Mouse (Mus musculus) testis, postnatal 14 days (tissue): ENCODE measurements around the gene Mettl27.
A peak's percentile ranks its signal among the peaks of the same experiment; 100 is the strongest.

Experiments used
- DNase-seq: peaks from one replicate; pipeline ENCODE4 v3.0.0; 2021; ENCODE audit warnings: low spot score

The Mettl27 gene

GRCm38 (mm10) chr5:134932179-134932902 lies at the start of gene Mettl27:
TSS of gene Mettl27 (plus strand) at chr5:134932368.
- DNase-seq = peak; percentile 91

DNA sequence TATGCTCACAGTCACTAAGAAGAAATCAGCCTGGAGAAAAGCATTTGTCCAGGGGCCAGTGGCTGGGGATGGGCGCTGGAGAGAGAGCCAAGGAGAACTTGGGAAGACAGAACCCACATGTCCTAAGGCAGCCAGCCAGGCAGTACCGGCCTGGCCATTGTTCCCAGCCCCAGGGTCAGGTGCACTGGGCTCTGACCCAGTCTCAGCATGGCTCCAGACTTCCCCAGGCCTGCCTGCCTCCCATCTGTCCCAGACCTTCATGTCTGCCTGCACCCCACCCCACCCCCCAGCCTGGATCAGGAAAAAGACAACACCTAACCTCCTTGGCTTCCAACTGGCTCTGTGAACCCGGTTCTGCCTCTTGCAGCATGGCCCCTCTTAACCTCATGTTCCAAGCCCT lies 49.1 kb upstream of the Mettl27 start:
- peak; percentile 43 for DNase-seq

GRCm38 (mm10) chr5:134887447-134888335 lies 44.5 kb upstream of the Mettl27 start:
- DNase-seq = no peak

- no peak for DNase-seq
These were observed 43.7 kb upstream of the Mettl27 start for GRCm38 (mm10) chr5:134888505-134888904.

DNA sequence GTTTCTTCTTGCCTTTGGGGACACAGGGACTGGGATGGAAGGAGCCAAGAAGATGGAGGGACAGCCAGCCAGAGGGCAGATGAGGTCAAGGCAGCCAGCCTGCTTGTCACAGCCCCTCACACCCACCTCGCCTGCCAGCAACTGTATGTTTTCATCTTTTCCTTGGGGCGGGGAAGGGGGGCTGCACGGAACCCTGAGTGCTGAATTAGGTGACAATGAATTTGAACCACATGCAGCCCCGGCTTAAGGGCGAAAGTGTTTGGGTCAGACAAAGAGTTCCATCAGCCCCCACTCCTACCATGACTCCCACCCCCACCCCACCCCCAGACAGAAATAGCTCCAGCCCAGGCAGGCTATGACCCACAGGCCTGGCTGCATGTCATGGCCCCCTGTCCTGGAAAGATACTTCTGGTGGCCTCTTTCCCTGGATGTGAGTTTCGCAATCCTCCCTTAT lies 41.5 kb upstream of the Mettl27 start:
- DNase-seq = no peak

DNA sequence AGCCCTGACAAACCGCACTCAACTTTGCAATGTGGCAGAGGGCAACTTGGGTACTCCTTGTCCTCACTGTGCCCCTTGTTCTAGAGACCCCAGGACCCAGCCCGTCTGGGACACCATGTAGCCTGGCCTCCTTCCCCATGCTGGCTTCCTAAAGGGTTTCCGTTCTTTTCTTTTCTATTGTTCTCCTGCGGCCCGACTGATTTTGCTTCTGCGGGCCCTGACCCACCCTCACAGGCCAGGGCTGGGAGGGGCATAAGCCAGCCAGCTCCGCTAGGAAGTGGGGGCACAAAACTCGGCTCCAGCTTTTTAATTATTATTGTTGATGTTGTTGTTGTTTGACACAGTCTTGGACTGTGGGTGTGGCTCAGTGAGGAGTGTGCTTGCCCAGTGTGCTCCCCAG lies 40.6 kb upstream of the Mettl27 start:
- no peak for DNase-seq

DNA sequence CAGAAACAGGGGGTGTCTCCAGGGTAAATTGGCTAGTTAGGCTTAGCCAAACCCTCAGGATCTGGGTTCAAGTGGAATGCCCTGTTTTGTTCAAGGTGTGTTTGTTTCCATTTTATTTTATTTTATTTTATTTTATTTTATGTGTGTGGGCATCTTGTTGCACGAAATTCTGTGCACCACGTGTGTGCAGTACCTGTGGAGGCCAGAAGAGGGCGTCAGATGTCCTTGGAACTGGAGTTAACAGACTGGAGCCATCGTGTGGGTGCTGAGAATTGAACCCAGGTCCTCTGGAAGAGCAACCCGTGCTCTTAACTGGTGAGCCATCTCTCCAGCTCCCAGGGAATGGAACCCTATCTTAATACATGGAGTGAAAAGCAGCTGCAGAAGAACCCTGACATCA lies 39.5 kb upstream of the Mettl27 start:
- DNase-seq = no peak

- DNase-seq = no peak
These were observed 36.9 kb upstream of the Mettl27 start for GRCm38 (mm10) chr5:134895291-134895690.

GRCm38 (mm10) chr5:134896965-134897364 lies 35.2 kb upstream of the Mettl27 start:
- DNase-seq = no peak

GRCm38 (mm10) chr5:134897596-134897995 lies 34.6 kb upstream of the Mettl27 start:
- no peak for DNase-seq

GRCm38 (mm10) chr5:134901012-134901643 lies 31.0 kb upstream of the Mettl27 start:
- no peak for DNase-seq

GRCm38 (mm10) chr5:134901644-134902027 lies 30.5 kb upstream of the Mettl27 start:
- no peak for DNase-seq

DNA sequence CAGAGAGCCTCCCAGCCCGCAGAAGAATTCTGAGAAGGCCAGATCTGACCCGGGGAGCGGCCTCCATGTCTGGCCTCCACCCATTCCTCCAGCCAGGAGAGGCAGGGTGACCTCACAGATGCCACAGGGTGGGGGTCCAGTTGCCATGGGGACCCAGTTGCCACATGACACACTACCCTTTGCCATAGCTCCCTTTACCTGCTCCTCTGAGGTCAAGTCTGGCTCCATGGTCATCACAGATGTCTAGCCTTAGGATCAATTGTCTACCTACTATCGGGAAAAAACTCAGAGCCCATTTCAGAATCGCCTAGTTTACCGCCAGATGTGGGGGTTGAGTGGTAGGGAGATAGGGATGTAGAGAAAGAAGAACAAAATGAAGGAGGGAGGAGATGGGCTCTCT lies 25.5 kb upstream of the Mettl27 start, which contains the start of gene Tmem270:
Gene Tmem270, minus strand, starts transcription at position 101 of the 400 bp plus-strand sequence.
- DNase-seq = no peak

DNA sequence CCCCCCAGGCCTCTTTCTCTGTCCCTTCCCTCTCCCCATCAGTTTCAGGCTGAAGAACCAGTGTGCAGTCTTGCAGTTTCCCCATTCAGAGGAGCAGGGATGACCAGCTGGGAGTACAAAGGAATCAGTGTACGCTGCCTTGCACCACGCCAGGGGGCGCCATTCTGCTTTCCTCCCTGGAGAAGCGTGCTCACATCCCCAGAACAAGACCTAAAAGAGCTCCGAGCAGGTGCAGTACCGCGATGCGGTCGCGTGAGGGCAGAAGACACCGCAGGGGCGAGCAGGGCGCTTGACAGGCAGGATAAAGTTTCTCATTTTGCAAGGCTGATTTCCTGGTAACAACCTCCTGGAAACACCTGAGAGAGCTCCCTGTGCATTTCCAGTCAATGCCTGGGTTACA lies 25.0 kb upstream of the Mettl27 start:
- DNase-seq = peak; percentile 90

DNA sequence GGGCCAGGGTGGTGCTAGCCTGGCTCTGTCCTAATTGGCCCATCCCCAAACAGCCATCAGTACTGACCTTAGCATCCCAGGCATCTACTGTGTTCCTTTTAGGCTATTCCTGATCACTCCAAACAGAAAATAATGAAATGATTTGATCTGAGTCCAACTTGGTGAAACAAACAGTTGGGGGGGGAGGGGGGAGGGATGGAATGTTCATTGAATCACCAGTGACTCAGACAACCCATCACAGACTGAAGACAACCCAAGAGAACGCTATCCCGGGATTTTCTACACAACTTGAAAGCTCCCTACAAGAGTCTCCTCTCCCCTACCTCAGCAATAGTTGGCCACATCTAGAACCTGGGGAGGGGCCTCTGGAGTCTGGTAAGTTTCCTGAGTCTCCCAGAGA lies 20.3 kb upstream of the Mettl27 start:
- DNase-seq = no peak

DNA sequence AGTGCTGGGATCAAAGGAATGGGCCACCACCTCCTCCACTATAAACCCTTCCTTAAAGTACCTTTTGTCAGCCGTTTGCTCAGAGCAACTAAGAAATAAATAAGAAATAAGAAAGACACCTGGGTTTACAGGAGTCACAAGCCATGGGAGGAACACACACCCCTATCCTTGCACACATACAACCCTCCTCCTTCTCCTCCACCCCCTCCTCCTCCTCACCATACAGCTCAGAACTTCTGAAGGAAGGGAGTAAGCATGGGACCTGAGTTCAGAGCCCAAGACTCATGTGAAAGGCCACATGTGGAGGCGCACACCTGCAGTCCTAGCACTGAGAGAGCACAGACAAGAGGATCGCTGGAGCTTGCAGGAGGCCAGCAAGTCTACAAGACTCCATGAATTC lies 18.8 kb upstream of the Mettl27 start:
- no peak for DNase-seq

- no peak for DNase-seq
These were observed 18.4 kb upstream of the Mettl27 start for GRCm38 (mm10) chr5:134913753-134914152.

- no peak for DNase-seq
These were observed 17.7 kb upstream of the Mettl27 start for GRCm38 (mm10) chr5:134914510-134914909.

DNA sequence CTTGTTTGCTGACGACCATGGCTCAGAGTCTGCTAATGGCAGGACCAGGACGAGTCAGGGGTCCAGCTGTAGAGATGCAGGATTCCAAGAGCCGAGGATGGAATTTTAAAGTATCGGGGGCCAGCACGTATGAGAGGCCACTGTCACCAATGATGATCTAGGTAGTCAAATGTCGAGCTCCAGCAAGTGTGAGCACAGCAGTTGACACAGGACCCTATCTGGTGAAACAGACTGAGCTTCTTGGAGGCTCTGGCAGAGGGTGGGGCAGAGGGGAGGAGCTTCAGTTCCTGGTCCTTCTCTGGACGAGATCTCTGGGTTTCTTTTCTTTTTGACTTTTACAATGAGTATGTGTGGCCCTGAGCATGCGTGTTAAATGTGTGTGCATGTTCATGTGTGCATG lies 16.9 kb upstream of the Mettl27 start, which contains the start of gene Cldn13:
Gene Cldn13, minus strand, starts transcription at position 216 of the 400 bp plus-strand sequence.
- no peak for DNase-seq

- peak; percentile 82 for DNase-seq
These were observed 13.9 kb upstream of the Mettl27 start for GRCm38 (mm10) chr5:134918071-134918832.

DNA sequence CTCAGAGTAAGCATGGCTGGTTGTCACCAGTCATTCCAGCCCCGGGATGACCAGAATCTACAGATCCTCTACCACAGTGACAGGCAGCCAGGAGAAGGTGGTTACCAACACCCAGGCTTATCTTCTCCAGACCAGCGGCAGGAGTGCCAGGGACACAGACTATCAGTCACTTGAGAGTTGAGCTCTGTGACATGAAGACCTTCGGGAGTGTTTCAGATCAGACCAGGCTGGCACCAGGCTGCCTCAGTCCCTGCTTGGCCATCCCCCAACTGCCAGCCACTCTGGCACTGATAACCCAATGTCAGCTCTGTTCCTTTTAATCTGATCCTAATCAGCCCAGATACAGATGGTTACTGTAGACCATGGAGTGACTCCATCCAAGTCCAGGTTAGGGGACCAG lies 13.1 kb upstream of the Mettl27 start:
- no peak for DNase-seq
